Mouse (Mus musculus) embryonic fibroblast, embryonic 13.5 days (primary cell): ENCODE measurements at regions not wholly inside any gene's neighbourhood (a gene's known extent, or its start where the extent isn't known, plus 50 kb on each side); places are given as distances from the start of the nearest gene placed in this dataset.
A peak's percentile ranks its signal among the peaks of the same experiment; 100 is the strongest.

Source experiments
- H3K27ac ChIP-seq: 2 replicates; pipeline ENCODE4 v1.5.1; 2012; ENCODE audit warnings: low read length, control low read depth, inconsistent platforms; ENCODE audit not compliant: insufficient read depth
- H3K4me1 ChIP-seq: 2 replicates; pipeline ENCODE4 v1.6.1; 2011; ENCODE audit warnings: low read length; ENCODE audit not compliant: control insufficient read depth, insufficient read depth
- H3K4me3 ChIP-seq: 2 replicates; pipeline ENCODE4 v1.5.1; 2011; ENCODE audit warnings: mild to moderate bottlenecking, control low read depth, low read length; ENCODE audit not compliant: insufficient read depth
- CTCF ChIP-seq: IDR thresholded peaks from 2 replicates; pipeline ENCODE4 v1.5.1; 2011; ENCODE audit warnings: mild to moderate bottlenecking, control low read depth, low read length, moderate library complexity, borderline replicate concordance; ENCODE audit not compliant: insufficient read depth
- POLR2A ChIP-seq: IDR thresholded peaks from 2 replicates; pipeline ENCODE4 v1.6.1; 2011; ENCODE audit warnings: low read depth, mild to moderate bottlenecking, control low read depth, low read length, moderate library complexity

DNA sequence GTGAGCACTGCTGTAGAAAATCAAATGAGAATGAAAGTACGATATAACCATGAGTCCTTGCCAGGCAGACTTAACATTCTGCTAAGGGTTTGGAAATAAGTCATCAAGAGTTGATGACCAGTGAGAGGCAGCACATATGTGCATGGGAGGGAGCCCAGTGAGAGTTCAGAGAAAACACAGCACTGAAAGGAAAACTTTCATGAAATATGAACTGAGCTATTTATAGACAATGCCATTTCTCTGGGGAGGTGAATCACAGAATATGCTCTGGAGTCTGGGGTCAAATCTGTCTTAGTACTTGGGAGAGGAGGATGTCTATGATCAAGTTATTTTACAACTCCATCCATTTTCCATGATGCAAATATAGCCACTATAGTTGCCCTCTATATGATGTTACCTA, 579.4 kb upstream of the Isx start:
- Histone ChIP-seq H3K4me3 (no peak overlapping the region), H3K4me1 (peaks cover 8% of the 10 kb centered on the region), H3K27ac (no peak overlapping the region)
- TF ChIP-seq CTCF (no peak), POLR2A (no peak)

DNA sequence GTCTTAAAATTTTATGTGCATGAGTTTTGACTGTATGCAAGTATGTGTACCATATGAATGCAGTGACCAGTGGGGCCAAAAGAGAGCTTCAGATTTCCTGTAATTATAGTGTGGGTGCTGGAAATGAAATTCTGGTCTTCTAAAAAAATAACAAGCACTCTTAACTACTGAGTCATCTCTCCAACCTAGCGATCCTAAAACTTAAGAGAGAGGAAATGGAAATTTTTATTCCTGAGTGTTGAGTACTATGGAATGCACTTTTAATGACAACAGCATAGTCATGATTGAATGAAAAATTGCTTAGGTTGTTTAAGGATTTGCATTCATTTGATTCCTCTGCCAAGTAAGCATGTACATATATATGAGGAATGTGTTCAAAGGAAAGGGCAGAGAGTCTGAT, 575.3 kb upstream of the Isx start:
- Histone ChIP-seq H3K27ac (peak overlapping the region; percentile 95), H3K4me3 (no peak overlapping the region), H3K4me1 (peaks cover 8% of the 10 kb centered on the region)
- TF ChIP-seq CTCF, result no peak
- no peak for TF ChIP-seq POLR2A

DNA sequence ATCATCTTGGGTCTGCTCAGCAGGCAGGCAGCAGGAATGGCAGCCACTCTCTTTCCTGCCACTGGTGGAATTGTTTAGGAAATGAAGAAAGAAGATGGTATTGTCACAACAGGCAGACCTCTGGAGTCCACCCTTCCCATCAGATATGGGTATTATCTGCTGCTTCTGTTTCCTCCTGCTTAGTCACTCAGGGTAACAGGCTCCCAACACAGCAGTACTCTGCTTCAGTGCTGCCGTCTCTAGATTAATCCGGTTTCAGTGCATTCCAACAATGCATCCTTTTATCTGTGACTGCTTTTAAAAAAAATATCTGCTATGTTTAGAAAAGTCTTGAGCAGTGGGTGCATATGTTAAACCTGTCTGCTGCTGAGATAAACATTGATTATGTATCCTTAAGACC, 563.2 kb upstream of the Isx start:
- H3K27ac ChIP-seq, result no peak overlapping the region
- no peaks in the 10 kb centered on the region for H3K4me1 ChIP-seq
- H3K4me3 ChIP-seq, result no peak overlapping the region
- TF ChIP-seq POLR2A (no peak), CTCF (no peak)

DNA sequence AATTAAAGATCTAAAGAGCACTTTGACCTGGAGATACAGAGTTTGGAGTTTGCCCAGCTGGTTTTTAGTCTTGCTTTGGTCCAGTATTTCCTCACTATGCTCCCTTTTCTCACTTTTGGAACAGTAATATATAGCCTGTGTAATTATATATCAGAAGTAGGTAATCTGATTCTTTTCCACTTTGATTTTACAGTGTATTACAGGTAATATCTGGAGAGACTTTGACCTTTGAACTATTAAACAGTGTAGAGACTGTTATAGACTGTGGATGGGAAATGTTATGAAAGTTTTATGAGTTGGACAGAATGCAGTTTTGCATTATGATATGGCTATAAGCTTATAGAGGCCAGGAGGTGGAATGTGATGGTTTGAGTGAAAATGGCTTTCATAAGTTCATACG, 557.6 kb upstream of the Isx start:
- no peak for TF ChIP-seq POLR2A
- no peak for TF ChIP-seq CTCF
- Histone ChIP-seq H3K27ac (no peak overlapping the region), H3K4me3 (no peak overlapping the region), H3K4me1 (no peaks in the 10 kb centered on the region)

DNA sequence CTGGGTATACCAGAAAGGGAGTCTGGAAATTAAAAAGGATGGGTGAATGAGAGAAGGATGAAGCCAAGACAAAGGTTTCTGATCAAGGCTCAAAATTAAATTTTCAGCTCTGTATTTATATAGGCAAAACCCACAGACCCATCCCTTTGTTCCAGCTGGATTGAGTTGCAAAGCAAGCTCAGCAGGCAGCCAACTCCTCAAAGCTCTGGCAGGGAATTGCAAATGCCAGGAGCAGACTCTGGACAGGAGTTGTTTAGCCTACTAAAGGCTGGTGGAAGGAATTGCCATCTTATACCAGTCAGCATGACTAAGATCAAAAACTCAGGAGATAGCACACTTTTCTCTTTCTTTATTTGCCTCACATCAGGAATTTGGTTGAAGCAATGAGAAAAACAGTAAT, 545.5 kb upstream of the Isx start:
- Histone ChIP-seq H3K4me3 (no peak overlapping the region), H3K4me1 (no peaks in the 10 kb centered on the region), H3K27ac (no peak overlapping the region)
- no peak for TF ChIP-seq POLR2A
- no peak for TF ChIP-seq CTCF

DNA sequence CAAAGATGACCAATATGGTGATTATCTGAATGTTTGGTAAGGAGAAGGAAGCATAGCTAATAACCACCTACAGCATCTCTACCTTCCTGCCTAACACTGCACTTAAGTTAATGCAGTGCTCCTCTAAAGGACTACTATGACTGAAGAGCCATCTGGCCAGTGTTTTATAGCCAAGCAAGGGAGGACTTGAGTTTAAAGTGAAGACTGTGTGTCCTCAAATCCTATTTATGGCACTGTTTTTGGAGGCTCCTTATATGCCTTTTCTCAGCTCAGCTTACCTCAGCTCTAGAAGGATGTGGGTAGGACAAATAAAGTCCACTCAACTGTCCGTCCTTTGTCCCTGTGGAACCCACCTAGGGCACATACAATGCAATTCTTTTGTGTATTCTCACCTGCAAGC, 529.0 kb upstream of the Isx start:
- Histone ChIP-seq H3K4me1 (no peaks in the 10 kb centered on the region), H3K4me3 (no peak overlapping the region), H3K27ac (no peak overlapping the region)
- TF ChIP-seq POLR2A, result no peak
